Mouse (Mus musculus) intestine, embryonic 14.5 days (tissue): ENCODE measurements around the gene Cxcl16. TPM values are rescaled to one million over a fixed set of nuclear protein-coding genes. Genes with fewer than 3 reads are reported as not detected.
A peak's percentile ranks its signal among the peaks of the same experiment; 100 is the strongest.

Experiments used
- ATAC-seq: fragments of 200-750 bp; cut with Nextera tagmentation; replicated peaks from 2 replicates; pipeline ENCODE4 v1.8.0; 2017; ENCODE audit warnings: low read depth, moderate number of reproducible peaks, moderate TSS enrichment, moderate library complexity; ENCODE audit not compliant: low FRiP score, low TSS enrichment
- DNase-seq: peaks from one replicate; pipeline ENCODE4 v3.0.0-alpha.2; 2018; ENCODE audit warnings: low spot score
- H3K27ac ChIP-seq: fragments of 300-500 bp; sonication (generic); 2 replicates; pipeline ENCODE4 v1.5.1; 2014; ENCODE audit warnings: low read depth, mild to moderate bottlenecking, control low read depth
- H3K27me3 ChIP-seq: fragments of 300-500 bp; sonication (generic); replicated peaks from 2 replicates; pipeline ENCODE4 v1.6.1; 2014; ENCODE audit warnings: low read length, control low read depth; ENCODE audit not compliant: control insufficient read depth, insufficient read depth
- H3K36me3 ChIP-seq: fragments of 300-500 bp; sonication (generic); 2 replicates; pipeline ENCODE4 v1.6.1; 2014; ENCODE audit warnings: low read length, control low read depth; ENCODE audit not compliant: control insufficient read depth, insufficient read depth
- H3K4me1 ChIP-seq: fragments of 300-500 bp; sonication (generic); replicated peaks from 2 replicates; pipeline ENCODE4 v1.6.1; 2014; ENCODE audit warnings: low read length, control low read depth, mixed read lengths; ENCODE audit not compliant: control insufficient read depth, insufficient read depth
- H3K4me2 ChIP-seq: fragments of 300-500 bp; sonication (generic); 2 replicates; pipeline ENCODE4 v1.6.1; 2014; ENCODE audit warnings: low read length
- H3K4me3 ChIP-seq: fragments of 300-500 bp; sonication (generic); 2 replicates; pipeline ENCODE4 v1.5.1; 2014; ENCODE audit warnings: low read depth, low read length, control low read depth, mixed read lengths
- H3K9ac ChIP-seq: fragments of 300-500 bp; sonication (generic); 2 replicates; pipeline ENCODE4 v1.6.1; 2014; ENCODE audit warnings: mild to moderate bottlenecking, low read length
- H3K9me3 ChIP-seq: fragments of 300-500 bp; sonication (generic); 2 replicates; pipeline ENCODE4 v1.6.1; 2016; ENCODE audit warnings: low read length, control low read depth; ENCODE audit not compliant: control insufficient read depth
- WGBS: fragments of 180-500 bp; shearing (Covaris S2); extraction: QIAGEN DNeasy Blood & Tissue Kit; methylation state at CpG from one replicate; pipeline ENCODE4 v1.1.7; 2014; 5-methylcytosine and 5-hydroxymethylcytosine counted together
- microRNA-seq: library from miRNA; unstranded; fragments of <30 nt; microRNA quantifications from one replicate; pipeline ENCODE4, GENCODE M21; 2016
- polyA plus RNA-seq: library from polyadenylated mRNA; unstranded; fragments of >200 nt; fragmentation: Nextera tagmentation; extraction: Ambion mirVana; gene quantifications from 2 replicates; pipeline ENCODE4 v1.2.1, GENCODE M21; 2014

Gene Cxcl16
- polyA plus RNA-seq, 1 experiment from 2014 or later, result 10.0 TPM

DNA sequence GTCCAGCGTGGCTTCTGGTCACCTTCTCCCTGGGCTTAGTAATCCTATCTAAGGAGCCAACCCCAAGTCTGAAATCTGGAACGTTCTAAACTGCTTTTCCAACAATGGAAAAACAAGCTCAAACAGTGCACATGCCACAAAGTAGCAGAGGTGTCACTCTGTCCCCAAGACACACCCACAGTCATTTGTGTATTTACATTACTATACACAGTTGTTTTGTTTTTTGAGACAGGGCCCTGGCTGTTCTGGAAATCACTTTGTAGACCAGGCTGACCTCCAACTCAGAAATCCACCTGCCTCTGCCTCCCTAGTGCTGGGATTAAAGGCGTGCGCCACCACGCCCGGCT lies 49.5 kb downstream of the Cxcl16 start:
- Histone ChIP-seq H3K27me3 (no peaks in the 10 kb centered on the region), H3K27ac (peak overlapping the region; percentile 66; the same call in 1 of the 2 replicates), H3K36me3 (peaks cover 17% of the 10 kb centered on the region), H3K9ac (peak overlapping the region; percentile 92), H3K4me2 (peak overlapping the region; percentile 68), H3K4me1 (peaks cover 13% of the 10 kb centered on the region), H3K4me3 (peak overlapping the region; percentile 86), H3K9me3 (no peaks in the 10 kb centered on the region)
- 64% methylated on average over 6 of the region's 6 CpGs for WGBS
- ATAC-seq (no peak), DNase-seq (no peak)

DNA sequence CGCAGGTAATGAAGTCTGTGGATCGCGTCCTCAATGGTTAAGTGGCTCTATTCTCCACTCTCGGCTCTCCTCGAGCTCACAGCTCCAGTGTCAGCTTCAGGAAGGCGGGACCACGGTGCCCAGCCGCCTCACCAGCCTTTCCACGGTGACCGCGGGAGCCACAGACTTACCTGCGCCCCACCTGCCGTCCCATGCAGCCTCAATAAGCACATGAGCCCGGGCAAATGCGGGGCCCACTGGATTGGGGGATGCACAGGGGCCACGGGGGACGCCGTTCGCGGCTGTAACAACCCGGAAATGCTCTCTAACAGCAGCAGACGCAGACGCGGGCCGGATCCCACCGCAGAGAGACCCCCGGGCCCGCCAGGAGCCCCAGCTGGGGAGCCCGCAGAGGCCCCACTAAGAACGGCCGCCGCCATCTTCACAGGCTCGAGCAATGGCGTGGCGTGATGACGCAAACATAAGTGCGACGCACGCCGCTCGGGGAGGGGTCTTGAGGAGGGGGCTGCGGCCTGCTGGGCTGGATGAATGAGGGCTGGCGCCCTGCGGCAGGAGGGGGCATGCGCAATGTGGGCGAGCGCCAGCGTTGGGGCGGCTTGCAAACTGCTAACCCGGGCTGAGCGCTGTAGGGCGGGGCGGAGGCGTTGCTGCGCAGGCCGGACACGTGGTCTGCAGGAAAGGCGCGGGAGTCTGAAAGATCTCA lies 50.0 kb downstream of the Cxcl16 start, which contains the start of gene Pelp1:
TSS of gene Pelp1 (minus strand) at position 438 of the 703 bp plus-strand sequence.
- peak; percentile 97 for ATAC-seq
- WGBS, result under 1% methylated on average over 56 of the region's 59 CpGs

More for the DNA sequence above, 50.0 kb downstream of the Cxcl16 start, which contains the start of gene Pelp1:
- Histone ChIP-seq H3K4me1 (peaks cover 13% of the 10 kb centered on the region), H3K9ac (peak within 1 kb of the TSS; percentile 92), H3K27ac (peak within 1 kb of the TSS; percentile 66), H3K4me3 (peak within 1 kb of the TSS; percentile 86), H3K36me3 (peaks cover 21% of the 10 kb centered on the region), H3K9me3 (no peaks in the 10 kb centered on the region), H3K27me3 (no peaks in the 10 kb centered on the region), H3K4me2 (peak within 1 kb of the TSS; percentile 68)
- DNase-seq, result peak; percentile 99

Small RNA genes lying within 50 kb of the gene (microRNA-seq; reads per million reads assigned to microRNA genes)
- 0.25 reads per million for gene Mir7115

Other genes with a start within 250 kb of the Cxcl16 start
- 1.2 and 1.7 TPM in 2 replicates for gene Slc16a11, start 247.2 kb downstream of the Cxcl16 start, polyA plus RNA-seq
- 13.6 and 14.1 TPM in 2 replicates for gene Slc16a13, start 238.9 kb downstream of the Cxcl16 start, polyA plus RNA-seq
- 11.7 and 12.2 TPM in 2 replicates for gene Bcl6b, start 230.2 kb downstream of the Cxcl16 start, polyA plus RNA-seq
- gene 0610010K14Rik, start 222.1 kb downstream of the Cxcl16 start, polyA plus RNA-seq, result 159 and 164 TPM in 2 replicates
- 9.0 and 9.5 TPM in 2 replicates for gene Gm21988, start 220.2 kb downstream of the Cxcl16 start, polyA plus RNA-seq
- gene Rnasek, start 220.1 kb downstream of the Cxcl16 start, polyA plus RNA-seq, result 153 and 165 TPM in 2 replicates
- gene Alox12, start 204.6 kb downstream of the Cxcl16 start, polyA plus RNA-seq, result 2.3 and 2.4 TPM in 2 replicates
- gene Alox12e, start 137.4 kb downstream of the Cxcl16 start, polyA plus RNA-seq, result 0.09 TPM in 1 of 2 replicates, not detected in the other
- gene Alox15, start 108.0 kb downstream of the Cxcl16 start, polyA plus RNA-seq, result 0.34 and 0.82 TPM in 2 replicates
- 34.3 and 41.2 TPM in 2 replicates for gene Pelp1, start 50.0 kb downstream of the Cxcl16 start, polyA plus RNA-seq
- gene Arrb2, start 27.3 kb downstream of the Cxcl16 start, polyA plus RNA-seq, result 15.8 and 17.9 TPM in 2 replicates
- gene Med11, start 8.1 kb downstream of the Cxcl16 start, polyA plus RNA-seq, result 50.7 and 51.6 TPM in 2 replicates
- gene Zmynd15, start 551 bp downstream of the Cxcl16 start, polyA plus RNA-seq, result 0.75 and 0.92 TPM in 2 replicates
- gene Tm4sf5, start 45.3 kb upstream of the Cxcl16 start, polyA plus RNA-seq, result 100 and 104 TPM in 2 replicates
- 0.28 and 1.1 TPM in 2 replicates for gene Vmo1, start 54.6 kb upstream of the Cxcl16 start, polyA plus RNA-seq
- gene Gltpd2, start 59.2 kb upstream of the Cxcl16 start, polyA plus RNA-seq, result 0.46 and 0.83 TPM in 2 replicates
- gene Psmb6, start 65.4 kb upstream of the Cxcl16 start, polyA plus RNA-seq, result 792 and 802 TPM in 2 replicates
- not detected in 2 replicates for gene Gm40193, start 73.0 kb upstream of the Cxcl16 start, polyA plus RNA-seq
- gene Pld2, start 80.1 kb upstream of the Cxcl16 start, polyA plus RNA-seq, result 9.7 and 11.7 TPM in 2 replicates
- 16.9 and 19.9 TPM in 2 replicates for gene Mink1, start 102.9 kb upstream of the Cxcl16 start, polyA plus RNA-seq
- not detected in 2 replicates for gene 4930544D05Rik, start 155.9 kb upstream of the Cxcl16 start, polyA plus RNA-seq
- gene Chrne, start 159.2 kb upstream of the Cxcl16 start, polyA plus RNA-seq, result 0.30 and 0.50 TPM in 2 replicates
- gene Gp1ba, start 179.1 kb upstream of the Cxcl16 start, polyA plus RNA-seq, result 0.26 and 0.37 TPM in 2 replicates
- gene Rnf167, start 187.3 kb upstream of the Cxcl16 start, polyA plus RNA-seq, result 101 and 115 TPM in 2 replicates
- 155 and 158 TPM in 2 replicates for gene Slc25a11, start 187.5 kb upstream of the Cxcl16 start, polyA plus RNA-seq
- gene Pfn1, start 194.7 kb upstream of the Cxcl16 start, polyA plus RNA-seq, result 2,271 and 2,344 TPM in 2 replicates
- 13.5 and 16.3 TPM in 2 replicates for gene Eno3, start 197.2 kb upstream of the Cxcl16 start, polyA plus RNA-seq
- gene Spag7, start 209.4 kb upstream of the Cxcl16 start, polyA plus RNA-seq, result 140 and 154 TPM in 2 replicates
- 16.2 and 17.2 TPM in 2 replicates for gene Camta2, start 228.1 kb upstream of the Cxcl16 start, polyA plus RNA-seq
- 1.5 and 1.6 TPM in 2 replicates for gene Inca1, start 240.2 kb upstream of the Cxcl16 start, polyA plus RNA-seq
- 11.4 and 14.3 TPM in 2 replicates for gene Kif1c, start 240.6 kb upstream of the Cxcl16 start, polyA plus RNA-seq